Mouse (Mus musculus): Measurements from ENCODE around the gene Olfr1416. TPM values are rescaled to one million over a fixed set of nuclear protein-coding genes. Genes with fewer than 3 reads are reported as not detected.

Gene Olfr1416
- total and polyA plus RNA-seq, 3 experiments, result not detected

Other genes with a start within 250 kb of the Olfr1416 start
- 103 and 111 TPM in 2 replicates for gene Ndufa10, start 11.3 kb downstream of the Olfr1416 start, total RNA-seq (2012; rRNA removed)
- 139 and 142 TPM in 2 replicates for gene Ndufa10, start 11.3 kb downstream of the Olfr1416 start, total RNA-seq (2014; rRNA removed)
- gene Ndufa10, start 11.3 kb downstream of the Olfr1416 start, polyA plus RNA-seq (2012; ENCODE audit: insufficient read length, low read depth), result 230 and 296 TPM in 2 replicates
- gene Olfr1415, start 11.0 kb upstream of the Olfr1416 start, total RNA-seq (2012; rRNA removed), result not detected in 2 replicates
- not detected in 2 replicates for gene Olfr1415, start 11.0 kb upstream of the Olfr1416 start, total RNA-seq (2014; rRNA removed)
- not detected in 2 replicates for gene Olfr1415, start 11.0 kb upstream of the Olfr1416 start, polyA plus RNA-seq (2012; ENCODE audit: insufficient read length, low read depth)
- gene Olfr1414, start 33.5 kb upstream of the Olfr1416 start, total RNA-seq (2012; rRNA removed), result 0.25 TPM in 2 replicates
- 0.20 TPM in 1 of 2 replicates, not detected in the other for gene Olfr1414, start 33.5 kb upstream of the Olfr1416 start, total RNA-seq (2014; rRNA removed)
- gene Olfr1414, start 33.5 kb upstream of the Olfr1416 start, polyA plus RNA-seq (2012; ENCODE audit: insufficient read length, low read depth), result not detected in 2 replicates
- not detected in 2 replicates for gene Olfr1413, start 86.2 kb upstream of the Olfr1416 start, total RNA-seq (2012; rRNA removed)
- gene Olfr1413, start 86.2 kb upstream of the Olfr1416 start, total RNA-seq (2014; rRNA removed), result not detected in 2 replicates
- not detected in 2 replicates for gene Olfr1413, start 86.2 kb upstream of the Olfr1416 start, polyA plus RNA-seq (2012; ENCODE audit: insufficient read length, low read depth)
- not detected in 2 replicates for gene Olfr1412, start 100.7 kb upstream of the Olfr1416 start, total RNA-seq (2012; rRNA removed)
- gene Olfr1412, start 100.7 kb upstream of the Olfr1416 start, total RNA-seq (2014; rRNA removed), result not detected in 2 replicates
- not detected in 2 replicates for gene Olfr1412, start 100.7 kb upstream of the Olfr1416 start, polyA plus RNA-seq (2012; ENCODE audit: insufficient read length, low read depth)
- not detected in 2 replicates for gene Olfr1411, start 109.3 kb upstream of the Olfr1416 start, total RNA-seq (2012; rRNA removed)
- gene Olfr1411, start 109.3 kb upstream of the Olfr1416 start, total RNA-seq (2014; rRNA removed), result not detected in 2 replicates
- not detected in 2 replicates for gene Olfr1411, start 109.3 kb upstream of the Olfr1416 start, polyA plus RNA-seq (2012; ENCODE audit: insufficient read length, low read depth)
- gene Olfr1410, start 120.7 kb upstream of the Olfr1416 start, total RNA-seq (2012; rRNA removed), result 0.08 TPM in 2 replicates
- gene Olfr1410, start 120.7 kb upstream of the Olfr1416 start, total RNA-seq (2014; rRNA removed), result not detected in 2 replicates
- gene Olfr1410, start 120.7 kb upstream of the Olfr1416 start, polyA plus RNA-seq (2012; ENCODE audit: insufficient read length, low read depth), result not detected in 2 replicates
- 0.08 TPM in 1 of 2 replicates, not detected in the other for gene Olfr12, start 132.7 kb upstream of the Olfr1416 start, total RNA-seq (2012; rRNA removed)
- gene Olfr12, start 132.7 kb upstream of the Olfr1416 start, total RNA-seq (2014; rRNA removed), result not detected in 2 replicates
- gene Olfr12, start 132.7 kb upstream of the Olfr1416 start, polyA plus RNA-seq (2012; ENCODE audit: insufficient read length, low read depth), result not detected in 2 replicates
- gene Cops9, start 156.9 kb upstream of the Olfr1416 start, total RNA-seq (2012; rRNA removed), result 209 and 220 TPM in 2 replicates
- 169 and 185 TPM in 2 replicates for gene Cops9, start 156.9 kb upstream of the Olfr1416 start, total RNA-seq (2014; rRNA removed)
- gene Cops9, start 156.9 kb upstream of the Olfr1416 start, polyA plus RNA-seq (2012; ENCODE audit: insufficient read length, low read depth), result 168 and 182 TPM in 2 replicates
- not detected in 2 replicates for gene Otos, start 163.7 kb upstream of the Olfr1416 start, total RNA-seq (2012; rRNA removed)
- gene Otos, start 163.7 kb upstream of the Olfr1416 start, total RNA-seq (2014; rRNA removed), result not detected in 2 replicates
- gene Otos, start 163.7 kb upstream of the Olfr1416 start, polyA plus RNA-seq (2012; ENCODE audit: insufficient read length, low read depth), result 0.24 TPM in 1 of 2 replicates, not detected in the other

Measured in CH12.LX (cell line).